Mouse (Mus musculus) urinary bladder, adult 2 months (tissue): ENCODE results near the gene Fat3. TPM values are rescaled to one million over a fixed set of nuclear protein-coding genes. Genes with fewer than 3 reads are reported as not detected.

ENCODE experiments used
- DNase-seq: peaks from one replicate; pipeline ENCODE4 v3.0.0; 2022; ENCODE audit warnings: low spot score
- polyA plus RNA-seq: library from polyadenylated mRNA; depleted of rRNA; stranded (reverse); fragments of >200 nt; gene quantifications from 2 replicates; pipeline ENCODE4 v1.2.3, GENCODE M21; 2012

The Fat3 gene
- polyA plus RNA-seq, 1 experiment = 1.5 TPM

DNA sequence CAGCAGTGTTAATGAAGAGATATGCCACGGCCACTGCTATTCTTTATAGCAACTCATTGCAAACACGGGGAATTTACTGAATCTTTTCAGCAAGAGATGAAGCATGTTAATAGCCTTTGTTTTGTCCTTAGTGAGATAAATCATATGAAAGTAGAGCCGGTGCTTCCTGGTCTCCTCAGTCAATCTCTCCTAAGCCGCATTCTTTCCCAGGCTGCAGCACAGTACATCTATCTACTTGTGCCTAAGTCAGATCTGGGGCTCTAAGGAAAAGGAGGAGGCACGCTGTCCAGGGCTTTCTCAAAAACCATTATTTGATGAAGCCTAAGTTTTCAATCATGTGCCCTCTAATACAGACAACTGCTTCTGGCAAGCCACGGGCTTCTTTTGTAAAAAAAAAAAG, 361.8 kb downstream of the Fat3 start:
- no peak for DNase-seq

GRCm38 (mm10) chr9:16133098-16133497, 368.0 kb downstream of the Fat3 start:
- no peak for DNase-seq

GRCm38 (mm10) chr9:16132594-16132993, 368.5 kb downstream of the Fat3 start:
- no peak for DNase-seq

GRCm38 (mm10) chr9:16121756-16122155, 379.3 kb downstream of the Fat3 start:
- DNase-seq = no peak

GRCm38 (mm10) chr9:16114821-16115485, 386.1 kb downstream of the Fat3 start:
- no peak for DNase-seq

- DNase-seq = no peak
Measured at GRCm38 (mm10) chr9:16113936-16114642, 387.0 kb downstream of the Fat3 start.

GRCm38 (mm10) chr9:16107900-16108299, 393.2 kb downstream of the Fat3 start:
- DNase-seq = no peak

- no peak for DNase-seq
Measured at GRCm38 (mm10) chr9:16107386-16107785, 393.7 kb downstream of the Fat3 start.

DNA sequence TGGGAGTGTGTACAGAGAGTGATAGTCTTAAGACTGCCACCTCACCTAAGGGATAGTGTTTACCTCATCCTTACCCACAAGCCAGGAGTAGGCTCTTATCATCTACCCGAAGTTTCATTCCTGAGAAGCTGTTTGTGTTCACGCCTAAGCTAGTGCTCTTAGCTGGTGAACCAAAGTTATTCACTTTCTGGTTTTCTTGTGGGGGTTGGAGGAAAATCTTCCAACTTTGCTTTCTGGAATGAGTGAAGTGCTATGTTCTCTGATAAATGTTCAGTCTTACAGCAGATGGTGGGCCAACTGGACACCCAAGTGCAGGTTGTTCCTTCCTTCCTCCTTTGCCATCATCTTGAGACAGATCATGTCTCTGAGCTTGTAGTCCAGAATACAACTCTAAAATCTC, 402.5 kb downstream of the Fat3 start:
- no peak for DNase-seq

GRCm38 (mm10) chr9:16093047-16093668, 407.9 kb downstream of the Fat3 start:
- DNase-seq = no peak

DNA sequence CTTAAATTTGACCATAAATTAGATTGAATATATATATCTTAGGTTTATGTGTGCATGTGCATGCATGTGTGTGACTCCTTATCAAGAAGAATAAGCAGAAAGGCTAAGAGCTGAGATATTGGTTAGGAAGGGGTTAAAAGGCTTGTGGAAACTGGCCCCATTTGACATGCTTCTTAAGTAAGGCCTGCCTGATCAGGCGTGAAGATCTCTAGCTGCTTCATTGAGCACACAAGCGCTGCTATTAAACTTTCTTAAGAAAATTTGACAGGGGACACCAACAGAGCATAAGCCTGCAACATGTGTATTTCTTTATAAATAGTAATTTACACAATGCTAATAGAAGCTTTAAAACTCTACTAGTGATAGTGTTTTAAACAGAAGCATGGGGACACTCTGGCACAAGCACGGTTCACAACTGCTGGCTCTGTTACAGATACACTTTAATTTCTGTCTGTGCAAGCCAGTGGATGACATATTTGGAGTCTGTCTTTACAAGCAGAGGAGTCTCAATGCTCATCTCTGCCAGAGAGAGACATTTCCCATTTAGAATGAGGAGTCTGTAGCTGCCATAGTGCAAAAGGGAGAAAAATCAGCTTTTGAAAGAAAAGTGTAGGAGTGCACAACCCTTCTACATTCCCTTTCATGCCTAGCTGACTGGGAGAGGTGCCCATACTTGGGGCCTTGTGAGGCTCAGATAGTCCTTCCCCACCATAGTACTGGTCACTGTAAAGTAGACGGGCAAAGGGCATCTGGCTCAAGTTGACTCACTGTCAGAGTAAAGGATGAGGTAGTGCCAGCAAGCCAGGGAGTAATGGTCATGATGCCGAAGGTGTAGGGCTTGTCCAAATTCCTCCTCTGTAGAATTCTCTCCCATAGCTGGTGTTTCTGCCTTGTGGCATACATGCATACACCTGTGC, 408.8 kb downstream of the Fat3 start:
- no peak for DNase-seq

DNA sequence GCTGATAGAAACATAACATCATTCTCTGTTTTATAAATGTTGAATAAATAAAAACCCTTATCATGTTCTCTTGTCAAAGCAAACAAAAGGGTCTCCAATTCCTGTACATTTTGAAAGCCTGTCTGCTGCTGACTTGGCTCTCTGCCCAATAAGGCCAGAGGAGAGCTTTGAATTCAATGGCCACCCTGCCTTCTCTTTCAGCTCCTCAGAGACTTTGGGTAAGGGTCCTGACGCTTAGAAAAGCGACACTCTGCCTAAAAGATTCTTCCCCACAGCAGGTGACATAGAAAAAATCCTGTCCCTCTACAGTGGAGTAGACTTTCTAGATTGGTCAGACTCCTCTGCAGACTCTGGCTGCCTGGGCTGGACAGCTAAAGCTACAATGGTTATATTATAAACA, 421.8 kb downstream of the Fat3 start:
- DNase-seq = no peak

DNA sequence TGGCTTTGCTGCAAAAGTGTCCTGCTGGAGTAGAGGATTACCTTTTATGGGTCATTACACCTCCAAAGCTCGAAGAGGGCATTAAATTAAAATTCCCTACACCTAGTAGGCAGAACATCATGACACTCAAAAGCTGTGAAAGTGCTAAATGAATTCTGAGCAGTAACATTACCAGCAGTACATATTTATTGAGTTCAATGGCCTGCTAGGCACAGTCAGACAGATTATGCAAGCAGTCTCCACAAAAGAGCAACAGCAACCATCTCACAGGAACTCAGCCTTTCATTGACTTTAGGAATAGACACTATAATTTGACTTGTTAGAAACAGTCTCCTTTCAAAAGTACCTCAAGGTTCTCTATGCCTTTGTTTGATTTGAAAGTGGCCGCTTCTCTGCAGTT, 426.4 kb downstream of the Fat3 start:
- DNase-seq = no peak

DNA sequence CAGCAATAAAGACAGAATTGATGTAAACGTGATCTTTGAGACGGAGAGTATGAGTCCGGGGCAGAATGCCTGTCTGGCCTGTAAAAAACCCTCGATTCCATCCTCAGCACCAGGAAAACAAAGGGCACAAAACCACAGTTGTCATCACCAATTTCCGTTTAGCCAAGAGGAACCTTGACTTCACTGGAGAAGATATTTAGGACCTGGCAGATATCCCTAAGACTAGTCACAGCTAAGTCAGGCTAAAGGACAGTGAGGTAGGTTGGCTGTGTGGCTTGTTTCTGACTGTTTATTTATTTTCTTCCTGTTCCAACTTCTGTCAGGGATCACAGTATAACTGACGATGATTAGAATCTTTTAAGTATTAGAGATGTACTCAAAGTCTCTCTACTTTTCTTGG, 427.0 kb downstream of the Fat3 start:
- DNase-seq = no peak

GRCm38 (mm10) chr9:16063447-16063846, 437.6 kb downstream of the Fat3 start:
- no peak for DNase-seq

GRCm38 (mm10) chr9:16062472-16062871, 438.6 kb downstream of the Fat3 start:
- no peak for DNase-seq

DNA sequence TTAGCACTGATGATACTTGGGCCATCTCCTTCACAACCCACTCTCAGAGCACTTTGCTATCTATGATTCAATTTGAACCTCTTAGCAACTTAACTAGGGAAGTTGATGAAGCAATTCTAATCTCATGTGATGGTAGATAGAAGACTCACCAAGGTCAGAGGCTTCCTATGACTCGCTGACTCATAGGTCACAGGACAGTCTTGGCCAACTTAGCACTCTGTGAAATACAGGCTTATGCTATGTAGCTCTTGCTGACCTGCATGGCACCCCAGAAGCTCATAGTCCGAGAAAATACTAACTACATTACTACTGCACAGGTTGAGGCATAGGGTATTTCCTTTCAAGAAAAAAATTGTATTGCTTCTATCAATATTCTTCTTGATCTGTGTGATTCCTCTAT, 454.4 kb downstream of the Fat3 start:
- no peak for DNase-seq

DNA sequence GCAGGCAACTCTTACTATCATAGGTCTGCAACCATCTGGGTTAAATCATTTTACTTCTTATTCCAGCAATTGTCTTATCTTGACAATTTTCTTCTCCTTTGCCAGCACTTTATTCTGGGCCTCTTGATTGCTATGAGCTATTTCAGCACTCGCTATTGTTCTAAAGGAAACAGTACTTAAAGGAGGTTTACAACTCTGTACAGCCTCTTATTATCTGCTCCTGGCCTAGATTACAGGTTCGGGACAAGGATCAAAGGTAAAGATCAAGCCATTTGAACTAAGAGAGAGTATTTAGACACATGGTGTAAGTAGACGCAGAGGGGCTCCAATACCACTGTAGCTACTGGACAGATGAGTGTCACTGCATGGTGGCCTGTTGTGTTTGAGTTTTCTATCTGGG, 463.7 kb downstream of the Fat3 start:
- no peak for DNase-seq

- DNase-seq = no peak
Measured at GRCm38 (mm10) chr9:16036346-16036745, 464.7 kb downstream of the Fat3 start.

DNA sequence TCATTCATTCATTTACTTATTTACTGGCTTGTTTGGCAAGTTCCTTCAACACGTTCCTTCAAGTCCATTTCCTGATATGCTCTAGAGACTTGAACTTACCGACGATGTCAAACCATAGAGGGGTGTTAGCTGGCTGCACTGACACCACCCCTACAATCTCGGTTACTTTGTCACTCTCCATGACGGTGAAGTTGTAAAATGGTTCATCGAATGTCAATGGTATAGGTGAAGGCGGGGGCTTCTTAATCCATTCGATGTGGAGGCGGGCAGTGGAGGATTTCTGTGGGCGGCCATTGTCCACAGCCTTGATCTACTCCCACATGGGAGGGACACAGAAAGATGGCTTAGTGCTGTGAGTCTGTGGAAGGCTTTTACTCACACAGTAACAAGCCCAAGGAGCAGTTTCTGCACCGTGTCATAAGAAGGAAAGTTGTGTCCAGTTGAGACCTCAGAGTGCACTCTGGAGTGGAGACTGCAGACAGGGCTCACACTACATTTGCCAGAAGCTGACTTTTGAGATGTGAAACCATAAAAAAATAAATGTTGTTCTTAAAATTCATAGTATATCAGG, 471.3 kb downstream of the Fat3 start:
- DNase-seq = no peak

DNA sequence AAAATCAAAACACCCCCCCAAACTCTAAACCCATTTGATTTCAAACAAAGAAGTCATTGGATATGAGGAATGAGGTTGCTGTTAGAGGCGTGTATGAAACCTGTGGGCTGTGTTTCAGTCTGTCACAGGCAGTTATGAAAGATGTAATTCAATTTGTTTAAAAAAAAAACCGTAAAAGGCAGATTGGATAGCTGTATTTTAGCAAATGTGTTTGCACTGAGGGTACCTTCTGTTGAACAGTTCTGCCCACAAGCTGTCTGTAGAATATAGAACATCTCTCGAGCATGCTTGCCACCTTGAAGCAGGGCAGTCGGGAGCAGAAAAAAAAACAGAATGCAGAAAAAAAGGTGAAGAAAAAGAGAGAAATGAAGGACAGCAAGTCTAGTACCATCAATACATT, 472.0 kb downstream of the Fat3 start:
- no peak for DNase-seq

GRCm38 (mm10) chr9:16028394-16028911, 472.6 kb downstream of the Fat3 start:
- DNase-seq = no peak
